Mouse (Mus musculus) heart, adult 2 months (tissue): ENCODE data around the gene Timm50.

Experiments used
- EP300 ChIP-seq: fragments of 200-500 bp; IDR thresholded peaks from 2 replicates; pipeline ENCODE4 v1.6.1; 2011; ENCODE audit warnings: low read depth, low read length, control low read depth; ENCODE audit not compliant: insufficient read depth
- POLR2A ChIP-seq: fragments of 200-500 bp; IDR thresholded peaks from 2 replicates; pipeline ENCODE4 v1.6.1; 2011; ENCODE audit warnings: mild to moderate bottlenecking, low read depth, low read length, control low read depth; ENCODE audit not compliant: insufficient read depth

DNA sequence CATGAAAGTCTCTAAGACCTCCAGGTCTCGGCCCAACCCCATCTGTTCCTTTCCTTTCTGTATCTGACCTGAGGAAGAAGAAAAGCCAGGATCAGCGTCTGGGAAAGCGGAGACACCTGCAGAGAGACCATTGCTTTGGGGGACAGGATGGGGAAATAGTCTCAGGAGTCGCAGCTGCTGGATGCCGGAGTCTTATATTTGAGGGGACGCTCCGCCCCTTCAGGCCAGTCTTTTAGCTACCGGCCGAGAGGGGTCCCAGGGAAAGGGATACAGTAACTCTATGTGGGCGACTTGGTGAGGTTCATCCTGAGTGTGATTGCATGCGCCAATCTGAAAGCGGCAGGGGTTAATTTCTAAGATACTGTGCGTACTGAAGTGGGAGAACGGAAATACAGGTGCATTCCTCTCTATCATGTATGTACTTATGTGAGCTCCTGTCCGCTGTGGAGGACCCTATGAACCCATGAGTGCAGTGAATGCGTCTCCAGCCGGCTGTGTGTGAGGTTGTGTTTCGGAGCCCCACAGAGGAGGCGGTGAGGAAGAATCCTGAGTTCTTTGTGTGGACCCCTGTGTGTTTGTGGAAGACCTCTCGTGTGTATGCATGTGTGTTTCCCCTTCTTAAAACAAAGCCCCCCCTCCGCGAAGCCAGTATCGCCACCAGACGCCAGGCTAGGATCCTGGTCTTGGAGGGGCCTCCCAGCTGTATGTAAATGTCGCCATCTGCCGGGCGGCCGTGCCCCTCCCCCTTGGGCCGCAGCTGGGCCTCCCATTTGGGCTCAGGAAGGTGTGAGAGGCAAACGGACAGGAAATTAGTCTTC is 10.0 kb downstream of the Timm50 start, which contains the start of gene Dll3:
- no peak for TF ChIP-seq POLR2A
- TF ChIP-seq EP300 = no peak
